Mouse (Mus musculus) frontal cortex, adult 2 months (tissue): ENCODE results near the gene Jmjd6. TPM values are rescaled to one million over a fixed set of nuclear protein-coding genes. Genes with fewer than 3 reads are reported as not detected.
A peak's percentile ranks its signal among the peaks of the same experiment; 100 is the strongest.

Experiments used
- DNase-seq, 2 experiments: peaks; one replicate each; pipeline ENCODE4 v3.0.0; 2022; ENCODE audit warnings: low spot score in 1 of 2; ENCODE audit errors: extremely low spot score in 1 of 2
- polyA plus RNA-seq: library from polyadenylated mRNA; depleted of rRNA; stranded (reverse); fragments of >200 nt; gene quantifications from 2 replicates; pipeline ENCODE4 v1.2.3, GENCODE M21; 2012; rRNA removed

Jmjd6 gene
- polyA plus RNA-seq, 1 experiment, result 25.0 TPM

DNA sequence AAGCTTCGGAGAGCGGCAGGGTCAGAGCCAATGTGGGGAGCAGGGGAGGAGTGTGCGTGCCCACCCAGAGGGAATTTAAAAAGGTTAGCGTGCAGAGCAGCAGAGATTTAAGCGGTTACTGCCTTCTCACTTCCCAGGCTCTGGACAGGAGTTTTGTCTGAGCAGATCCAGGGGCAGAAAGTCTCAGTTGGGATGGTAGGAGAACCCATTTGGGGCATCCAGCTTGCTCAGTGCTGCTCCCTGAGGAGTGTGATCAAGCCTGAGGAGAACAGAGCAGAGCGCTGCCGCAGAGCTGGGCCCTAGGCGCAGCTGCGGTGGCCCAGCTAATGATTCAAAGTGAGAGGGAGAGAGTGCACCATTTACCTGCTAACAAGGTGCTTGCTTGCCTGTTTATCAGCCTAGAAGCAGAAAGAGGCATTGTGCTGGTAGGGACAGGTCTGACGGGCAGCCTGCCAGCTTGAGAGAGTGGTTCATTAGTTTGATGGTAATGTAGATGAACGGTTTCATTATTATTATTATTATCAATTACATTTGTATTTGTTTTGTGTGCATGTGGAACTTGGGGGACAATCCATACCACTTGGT lies 34.3 kb downstream of the Jmjd6 start:
- no peak for DNase-seq

DNA sequence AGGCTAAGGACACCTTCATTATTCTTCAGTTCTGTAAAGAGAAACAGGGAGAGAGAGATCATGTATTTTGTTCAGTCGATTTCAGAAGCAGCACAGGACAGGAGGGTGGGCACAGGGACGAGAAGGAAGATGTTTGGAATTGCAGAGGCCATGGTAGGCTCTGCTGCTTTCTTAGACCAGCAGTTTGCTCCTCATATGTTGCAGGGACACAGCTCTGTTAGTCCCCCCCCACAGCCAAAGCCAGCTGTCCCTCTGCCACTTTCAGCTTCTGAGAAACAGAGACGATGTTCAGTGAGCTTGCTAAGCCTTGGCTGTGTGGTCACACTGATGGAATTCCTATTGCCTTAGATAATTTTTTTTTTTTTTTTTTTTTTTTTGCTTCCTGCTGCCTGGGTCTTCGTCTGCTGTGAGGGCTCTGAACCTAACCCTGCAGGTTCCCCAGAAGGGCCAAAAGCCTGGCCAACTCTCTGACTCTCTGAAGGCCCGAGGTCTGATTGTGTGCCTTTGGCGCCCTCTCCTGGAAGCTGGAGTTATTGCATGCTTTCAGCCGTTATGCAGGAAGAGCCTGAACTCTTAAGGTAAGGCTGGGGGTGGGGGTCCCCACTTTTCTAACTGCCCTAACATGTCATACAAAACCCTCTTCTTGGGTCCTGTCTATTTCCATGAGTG lies 35.2 kb downstream of the Jmjd6 start:
- peak; percentile 59 to 93 for DNase-seq

DNA sequence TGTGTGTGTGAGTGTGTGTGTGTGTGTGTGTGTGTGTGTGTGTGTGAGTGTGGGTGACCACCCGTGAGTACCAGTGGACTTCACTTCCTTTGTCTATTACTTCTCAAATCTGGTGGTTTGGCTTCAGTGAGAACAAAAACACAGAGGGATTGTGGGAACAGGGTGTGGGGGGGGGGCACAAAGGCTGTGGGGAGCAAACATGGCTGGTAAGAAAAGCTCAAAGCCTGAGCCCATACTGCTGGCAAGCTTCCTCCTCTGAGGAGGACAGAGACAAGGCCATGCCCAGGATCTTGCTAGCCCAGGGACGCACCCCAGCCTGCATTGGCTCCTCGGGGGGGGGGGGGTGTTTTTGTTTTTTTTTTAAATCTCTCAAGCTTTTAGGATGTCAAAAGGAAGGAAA lies 35.7 kb downstream of the Jmjd6 start:
- DNase-seq, result no peak

DNA sequence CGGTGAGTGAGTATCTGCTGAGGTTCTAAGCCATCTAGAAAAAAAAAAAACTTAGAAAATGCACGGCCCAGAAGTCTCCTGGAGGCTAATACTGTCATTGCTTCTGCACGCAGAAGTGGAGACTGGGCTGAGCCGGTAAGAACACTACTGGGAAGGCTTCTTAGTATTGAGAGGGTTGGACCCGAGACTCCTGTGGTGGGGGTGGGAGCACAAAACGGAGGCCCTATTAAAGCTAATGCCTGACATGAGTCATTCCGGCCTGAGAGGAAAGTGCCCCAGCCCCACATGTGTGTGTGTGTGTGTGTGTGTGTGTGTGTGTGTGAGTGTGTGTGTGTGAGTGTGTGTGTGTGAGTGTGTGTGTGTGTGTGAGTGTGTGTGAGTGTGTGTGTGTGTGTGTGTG lies 36.1 kb downstream of the Jmjd6 start:
- DNase-seq, result no peak

DNA sequence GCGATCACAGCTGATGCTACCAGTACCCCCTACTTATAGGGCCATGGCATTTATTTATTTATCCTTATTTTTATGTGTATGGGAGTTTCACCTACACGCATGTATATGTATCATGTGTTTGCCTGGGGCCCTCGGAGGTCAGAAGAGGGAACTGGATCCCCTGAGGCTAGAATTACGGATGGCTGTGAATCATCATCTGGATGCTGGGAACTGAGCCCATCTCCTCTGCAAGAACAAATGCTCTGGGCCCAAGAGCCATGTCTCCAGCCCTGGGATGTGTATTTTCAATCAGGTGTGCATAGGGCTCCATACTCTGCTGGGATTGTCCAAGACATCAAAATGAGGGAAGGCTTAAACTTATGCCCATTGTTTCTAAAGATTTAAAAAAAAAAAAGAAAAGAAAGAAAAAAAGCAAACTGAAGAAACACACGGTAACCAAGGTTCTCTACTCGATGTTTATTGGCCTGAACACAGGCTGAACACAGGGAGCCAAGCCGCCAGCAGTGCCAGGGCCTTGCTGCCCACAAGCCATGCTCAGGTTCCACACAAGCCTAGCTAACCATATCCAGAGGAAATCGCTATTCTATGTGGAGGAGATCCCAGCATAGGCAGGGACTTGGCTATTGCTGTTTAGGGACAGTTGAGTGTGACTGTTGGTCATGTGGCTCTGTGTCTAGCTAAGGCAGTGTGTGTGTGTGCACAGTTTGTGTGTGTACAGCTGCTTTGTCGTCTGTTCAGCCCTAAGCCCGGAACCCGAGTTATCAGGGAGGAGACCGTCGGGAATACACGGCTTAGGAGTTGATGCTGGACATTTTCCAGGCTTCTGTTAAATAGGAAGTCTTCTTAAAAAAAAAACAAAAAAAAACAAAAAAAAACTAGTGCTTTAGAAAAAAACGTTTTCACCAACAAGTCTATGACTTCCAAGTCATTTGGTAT lies 36.8 kb downstream of the Jmjd6 start:
- DNase-seq, result no peak

DNA sequence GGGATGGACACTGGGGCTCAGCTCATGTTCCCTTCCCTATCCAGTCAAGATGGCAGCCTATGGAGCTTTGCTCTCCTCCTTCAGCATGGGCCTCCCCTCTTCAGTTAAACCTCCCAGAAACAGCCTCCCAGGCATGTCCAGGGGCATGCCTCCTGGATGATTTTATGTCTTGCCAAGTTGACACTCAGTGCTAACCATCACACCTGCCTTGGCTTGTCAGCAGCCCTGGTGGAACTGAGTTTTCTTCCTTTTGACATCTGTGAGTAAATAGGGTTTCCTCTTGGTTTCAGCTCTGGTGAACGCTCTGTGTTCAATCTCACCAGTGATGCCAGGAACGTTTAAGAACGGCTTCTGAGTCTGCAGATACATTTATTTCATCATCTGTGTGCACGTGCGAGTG lies 40.5 kb downstream of the Jmjd6 start:
- no peak for DNase-seq

DNA sequence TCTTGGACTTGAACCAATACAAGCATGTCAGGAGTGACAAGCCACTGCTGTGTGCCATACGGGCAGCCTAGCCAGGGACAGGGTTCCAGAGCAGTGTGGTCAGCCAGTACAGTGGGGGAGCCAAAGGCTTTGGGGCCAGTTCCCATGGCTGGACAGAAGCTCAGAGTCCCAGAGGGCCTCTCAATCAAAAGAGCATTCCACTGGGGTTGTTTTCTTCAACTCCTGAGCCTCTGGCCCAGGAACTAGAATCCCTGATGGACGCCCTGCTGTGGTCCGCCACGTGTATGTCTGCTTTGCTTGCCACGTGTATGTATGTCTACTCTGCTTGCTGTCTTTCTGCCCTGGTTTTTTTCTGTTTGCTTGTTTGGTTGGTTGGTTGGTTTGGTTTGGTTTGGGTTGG lies 42.1 kb downstream of the Jmjd6 start:
- no peak for DNase-seq

DNA sequence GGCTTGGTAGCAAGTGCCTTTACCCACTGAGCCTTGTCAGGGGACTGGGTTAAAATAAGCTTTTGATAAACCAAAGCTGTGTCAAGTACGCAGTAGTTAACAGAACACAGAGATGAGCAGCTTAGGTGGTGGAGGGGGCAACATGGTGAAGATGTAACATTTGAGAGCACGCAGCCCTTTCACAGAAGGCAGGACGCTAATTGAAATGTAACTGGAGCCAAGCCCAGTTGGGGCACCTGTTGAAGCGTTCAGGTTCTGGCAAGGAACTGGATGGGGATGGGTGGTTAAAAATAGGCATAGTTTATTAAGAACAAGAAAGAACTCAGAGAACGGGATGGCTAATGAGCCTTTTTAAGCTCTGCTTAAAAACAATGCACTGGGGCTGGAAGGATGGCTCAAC lies 43.9 kb downstream of the Jmjd6 start:
- DNase-seq, result no peak

Other genes with a start within 250 kb of the Jmjd6 start
- gene Rhbdf2, start 216.4 kb downstream of the Jmjd6 start, polyA plus RNA-seq, result 1.8 and 2.0 TPM in 2 replicates
- gene Prcd, start 189.9 kb downstream of the Jmjd6 start, polyA plus RNA-seq, result 5.7 and 6.4 TPM in 2 replicates
- 55.3 and 57.6 TPM in 2 replicates for gene Cygb, start 189.1 kb downstream of the Jmjd6 start, polyA plus RNA-seq
- gene St6galnac1, start 67.9 kb downstream of the Jmjd6 start, polyA plus RNA-seq, result not detected in 2 replicates
- 13.1 and 16.8 TPM in 2 replicates for gene Mxra7, start 15.4 kb downstream of the Jmjd6 start, polyA plus RNA-seq
- 36.6 and 39.8 TPM in 2 replicates for gene Mettl23, start 171 bp downstream of the Jmjd6 start, polyA plus RNA-seq
- gene Mfsd11, start 9.0 kb upstream of the Jmjd6 start, polyA plus RNA-seq, result 37.9 and 41.2 TPM in 2 replicates
- gene Srsf2, start 9.6 kb upstream of the Jmjd6 start, polyA plus RNA-seq, result 324 and 333 TPM in 2 replicates
- 60.5 and 69.0 TPM in 2 replicates for gene Mgat5b, start 75.4 kb upstream of the Jmjd6 start, polyA plus RNA-seq